Mouse (Mus musculus) MEL (cell line): ENCODE measurements around the gene Stk11. TPM values are rescaled to one million over a fixed set of nuclear protein-coding genes. Genes with fewer than 3 reads are reported as not detected.

Experiments
- DNase-seq: peaks from one replicate; pipeline ENCODE4 v3.0.0; 2011; ENCODE audit warnings: low read depth, low spot score
- H3K27ac ChIP-seq: 2 replicates; pipeline ENCODE4 v1.5.1; 2012; ENCODE audit warnings: low read depth, mild to moderate bottlenecking, control low read depth, low read length, moderate library complexity; ENCODE audit not compliant: control insufficient read depth
- H3K27me3 ChIP-seq, 2 experiments: fragments of 150-350 bp in 1 of 2; sonication (generic) in 1 of 2; 2 replicates each; pipeline ENCODE4 v1.6.1; 2012; ENCODE audit warnings: low read length in 2 of 2, mild to moderate bottlenecking in 2 of 2, improper control_type of control experiment in 1 of 2, moderate library complexity in 1 of 2; ENCODE audit not compliant: insufficient read depth in 2 of 2, control insufficient read depth in 1 of 2
- H3K36me3 ChIP-seq, 2 experiments: 2 replicates each; pipeline ENCODE4 v1.6.1; 2012 to 2014; ENCODE audit warnings: low read length in 2 of 2, improper control_type of control experiment in 1 of 2, inconsistent platforms in 1 of 2, mild to moderate bottlenecking in 1 of 2; ENCODE audit not compliant: insufficient read depth in 2 of 2, control insufficient read depth in 1 of 2
- H3K4me1 ChIP-seq, 2 experiments: fragments of 150-350 bp in 1 of 2; sonication (generic) in 1 of 2; 2 replicates each; pipeline ENCODE4 v1.6.1; 2012; ENCODE audit warnings: low read length in 2 of 2, improper control_type of control experiment in 1 of 2, mild to moderate bottlenecking in 1 of 2; ENCODE audit not compliant: insufficient read depth in 2 of 2, control insufficient read depth in 1 of 2
- H3K4me3 ChIP-seq, 2 experiments: fragments of 150-350 bp in 1 of 2; sonication (generic) in 1 of 2; 2 replicates each; pipeline ENCODE4 v1.5.1; 2012; ENCODE audit warnings: low read depth in 2 of 2, low read length in 2 of 2, mild to moderate bottlenecking in 2 of 2, moderate library complexity in 2 of 2, control low read depth in 1 of 2, improper control_type of control experiment in 1 of 2; ENCODE audit not compliant: control insufficient read depth in 1 of 2, insufficient read depth in 1 of 2
- H3K79me2 ChIP-seq: 2 replicates; pipeline ENCODE4 v1.6.1; 2012; ENCODE audit warnings: mild to moderate bottlenecking, low read length, moderate library complexity; ENCODE audit not compliant: control insufficient read depth, poor library complexity, insufficient read depth
- H3K9ac ChIP-seq: 2 replicates; pipeline ENCODE4 v1.6.1; 2012; ENCODE audit warnings: low read depth, mild to moderate bottlenecking, control low read depth, low read length, moderate library complexity; ENCODE audit not compliant: control insufficient read depth, poor library complexity, severe bottlenecking
- H3K9me3 ChIP-seq: fragments of 150-350 bp; sonication (generic); replicated peaks from 2 replicates; pipeline ENCODE4 v1.6.1; 2012; ENCODE audit warnings: mild to moderate bottlenecking, low read length, improper control_type of control experiment, moderate library complexity; ENCODE audit not compliant: insufficient read depth
- BHLHE40 ChIP-seq: IDR thresholded peaks from 2 replicates; pipeline ENCODE4 v1.6.1; 2012; ENCODE audit warnings: low read depth, mild to moderate bottlenecking, inconsistent platforms, low read length, improper control_type of control experiment, borderline replicate concordance
- CHD1 ChIP-seq: IDR thresholded peaks from 2 replicates; pipeline ENCODE4 v1.6.1; 2012; ENCODE audit warnings: low read depth, mild to moderate bottlenecking, inconsistent platforms, low read length, improper control_type of control experiment
- CHD2 ChIP-seq: IDR thresholded peaks from 2 replicates; pipeline ENCODE4 v1.6.1; 2011; ENCODE audit warnings: low read length, improper control_type of control experiment
- CTCF ChIP-seq, 3 experiments: IDR thresholded peaks in 2 of 3; conservative IDR thresholded peaks in 1 of 3; 2 replicates each; pipeline ENCODE4 v1.5.1; 2011 to 2012; ENCODE audit warnings: low read length in 3 of 3, low read depth in 2 of 3, mild to moderate bottlenecking in 2 of 3, improper control_type of control experiment in 1 of 3, inconsistent platforms in 1 of 3, mixed read lengths in 1 of 3, moderate library complexity in 1 of 3; ENCODE audit not compliant: control insufficient read depth in 1 of 3, insufficient read depth in 1 of 3, poor library complexity in 1 of 3, severe bottlenecking in 1 of 3
- E2F4 ChIP-seq: IDR thresholded peaks from 2 replicates; pipeline ENCODE4 v1.6.1; 2011; ENCODE audit warnings: low read depth, low read length, improper control_type of control experiment, borderline replicate concordance
- ELF1 ChIP-seq: IDR thresholded peaks from 2 replicates; pipeline ENCODE4 v1.6.1; 2014; ENCODE audit warnings: low read depth, mild to moderate bottlenecking, inconsistent platforms, low read length, improper control_type of control experiment, moderate library complexity
- EP300 ChIP-seq, 2 experiments: IDR thresholded peaks; 2 replicates each; pipeline ENCODE4 v1.6.1; 2011; ENCODE audit warnings: improper control_type of control experiment in 2 of 2, low read length in 2 of 2, low read depth in 1 of 2, mild to moderate bottlenecking in 1 of 2
- ETS1 ChIP-seq: IDR thresholded peaks from 2 replicates; pipeline ENCODE4 v1.6.1; 2012; ENCODE audit warnings: low read depth, mild to moderate bottlenecking, inconsistent platforms, low read length, improper control_type of control experiment, moderate library complexity
- GABPA ChIP-seq: IDR thresholded peaks from 2 replicates; pipeline ENCODE4 v1.6.1; 2012; ENCODE audit warnings: low read depth, mild to moderate bottlenecking, inconsistent platforms, low read length, improper control_type of control experiment, moderate library complexity
- GATA1 ChIP-seq: IDR thresholded peaks from 2 replicates; pipeline ENCODE4 v1.6.1; 2011; ENCODE audit warnings: low read depth, low read length, improper control_type of control experiment
- HCFC1 ChIP-seq: IDR thresholded peaks from 2 replicates; pipeline ENCODE4 v1.6.1; 2012; ENCODE audit warnings: low read depth, mild to moderate bottlenecking, inconsistent platforms, low read length, improper control_type of control experiment, moderate library complexity
- JUND ChIP-seq: IDR thresholded peaks from 2 replicates; pipeline ENCODE4 v1.6.1; 2011; ENCODE audit warnings: low read depth, mild to moderate bottlenecking, improper control_type of control experiment, low read length
- MAFK ChIP-seq: IDR thresholded peaks from 2 replicates; pipeline ENCODE4 v1.6.1; 2011; ENCODE audit warnings: low read depth, mild to moderate bottlenecking, low read length, improper control_type of control experiment, borderline replicate concordance
- MAZ ChIP-seq: IDR thresholded peaks from 2 replicates; pipeline ENCODE4 v1.6.1; 2012; ENCODE audit warnings: low read depth, mild to moderate bottlenecking, inconsistent platforms, low read length, improper control_type of control experiment
- MXI1 ChIP-seq: IDR thresholded peaks from 2 replicates; pipeline ENCODE4 v1.6.1; 2011; ENCODE audit warnings: mild to moderate bottlenecking, low read depth, low read length, improper control_type of control experiment
- MYB ChIP-seq: IDR thresholded peaks from 2 replicates; pipeline ENCODE4 v1.6.1; 2011; ENCODE audit warnings: mild to moderate bottlenecking, low read depth, low read length, improper control_type of control experiment
- NELFE ChIP-seq: IDR thresholded peaks from 2 replicates; pipeline ENCODE4 v1.6.1; 2011; ENCODE audit warnings: low read depth, low read length, improper control_type of control experiment
- NRF1 ChIP-seq: IDR thresholded peaks from 2 replicates; pipeline ENCODE4 v1.6.1; 2014; ENCODE audit warnings: low read depth, mild to moderate bottlenecking, inconsistent platforms, low read length, improper control_type of control experiment, moderate library complexity; ENCODE audit not compliant: poor library complexity, insufficient read depth, severe bottlenecking
- POLR2A ChIP-seq, 2 experiments: IDR thresholded peaks; 2 replicates each; pipeline ENCODE4 v1.6.1; 2011 to 2012; ENCODE audit warnings: low read length in 2 of 2, mild to moderate bottlenecking in 2 of 2, control low read depth in 1 of 2, improper control_type of control experiment in 1 of 2, low read depth in 1 of 2, moderate library complexity in 1 of 2; ENCODE audit not compliant: control insufficient read depth in 1 of 2, insufficient read depth in 1 of 2, poor library complexity in 1 of 2
- POLR2AphosphoS2 ChIP-seq: IDR thresholded peaks from 2 replicates; pipeline ENCODE4 v1.6.1; 2011; ENCODE audit warnings: low read length, improper control_type of control experiment
- POLR2AphosphoS5 ChIP-seq: IDR thresholded peaks from 2 replicates; pipeline ENCODE4 v1.6.1; 2012; ENCODE audit warnings: low read depth, borderline replicate concordance, mild to moderate bottlenecking, inconsistent platforms, low read length, moderate library complexity, mixed read lengths
- RAD21 ChIP-seq: IDR thresholded peaks from 2 replicates; pipeline ENCODE4 v1.6.1; 2011; ENCODE audit warnings: mild to moderate bottlenecking, low read depth, low read length, improper control_type of control experiment
- RCOR1 ChIP-seq: IDR thresholded peaks from 2 replicates; pipeline ENCODE4 v1.6.1; 2012; ENCODE audit warnings: low read depth, mild to moderate bottlenecking, inconsistent platforms, low read length, improper control_type of control experiment
- SIN3A ChIP-seq: IDR thresholded peaks from 2 replicates; pipeline ENCODE4 v1.6.1; 2012; ENCODE audit warnings: low read length, improper control_type of control experiment, inconsistent platforms
- SMC3 ChIP-seq: IDR thresholded peaks from 2 replicates; pipeline ENCODE4 v1.6.1; 2011; ENCODE audit warnings: low read depth, low read length, improper control_type of control experiment
- TAL1 ChIP-seq: IDR thresholded peaks from 2 replicates; pipeline ENCODE4 v1.6.1; 2012; ENCODE audit warnings: mild to moderate bottlenecking, inconsistent platforms, low read length, moderate library complexity, mixed read lengths
- TBP ChIP-seq: IDR thresholded peaks from 2 replicates; pipeline ENCODE4 v1.8.0; 2011; ENCODE audit warnings: low read depth, low read length, improper control_type of control experiment
- TCF12 ChIP-seq: IDR thresholded peaks from 2 replicates; pipeline ENCODE4 v1.6.1; 2014; ENCODE audit warnings: low read depth, mild to moderate bottlenecking, inconsistent platforms, low read length, improper control_type of control experiment, moderate library complexity
- USF1 ChIP-seq: IDR thresholded peaks from 2 replicates; pipeline ENCODE4 v1.6.1; 2014; ENCODE audit warnings: low read depth, mild to moderate bottlenecking, inconsistent platforms, low read length, improper control_type of control experiment, moderate library complexity
- ZC3H11A ChIP-seq: IDR thresholded peaks from 2 replicates; pipeline ENCODE4 v1.6.1; 2012; ENCODE audit warnings: low read depth, mild to moderate bottlenecking, inconsistent platforms, low read length, improper control_type of control experiment
- ZMIZ1 ChIP-seq: IDR thresholded peaks from 2 replicates; pipeline ENCODE4 v1.6.1; 2012; ENCODE audit warnings: low read depth, mild to moderate bottlenecking, inconsistent platforms, low read length, improper control_type of control experiment, moderate library complexity
- polyA plus RNA-seq, 2 experiments: library from polyadenylated mRNA; stranded (reverse) in 1 of 2; unstranded in 1 of 2; fragments of >175 nt in 1 of 2; fragments of >200 nt in 1 of 2; gene quantifications; 2 replicates each; pipeline versions ENCODE4 v1.2.1 to v1.2.4; 2012; ENCODE audit warnings: low replicate concordance in 2 of 2, low read depth in 1 of 2; ENCODE audit not compliant: insufficient read length in 2 of 2, insufficient read depth in 1 of 2, missing spikeins in 1 of 2
- total RNA-seq: library from RNA; depleted of rRNA; stranded (reverse); fragments of 300-350 nt; gene quantifications from 2 replicates; pipeline ENCODE4 v1.2.3, GENCODE M21; 2012

Gene Stk11
- total and polyA plus RNA-seq, 3 experiments: 108 to 188 TPM; not detected in 1

DNA sequence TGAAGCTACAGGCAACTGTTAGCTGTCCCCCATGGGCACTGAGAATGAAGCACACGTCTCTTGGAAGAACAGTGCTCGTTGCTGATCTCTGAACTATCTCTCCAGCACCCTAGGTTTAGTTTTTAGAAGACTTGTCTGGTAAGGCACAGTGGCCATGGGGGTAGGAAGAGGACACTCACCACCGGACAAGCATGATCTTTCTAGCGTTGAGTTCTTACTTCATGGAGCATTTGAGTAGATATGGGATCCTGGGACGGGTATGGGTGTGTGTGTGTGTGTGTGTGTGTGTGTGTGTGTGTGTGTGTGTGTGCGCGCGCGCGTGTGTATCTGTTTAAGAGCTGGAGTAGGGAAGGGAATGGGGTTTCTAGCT lies 25.0 kb downstream of the Stk11 start, which contains the start of gene Cbarp:
Cbarp (minus strand) TSS at position 170 of the 370 bp plus-strand sequence.
- peak within 1 kb of the TSS; percentile 96 for H3K27ac ChIP-seq
- H3K9ac ChIP-seq: peak within 1 kb of the TSS; percentile 89
- peaks cover 0 to 30% of the 10 kb centered on the region in 2 experiments; a peak in 3 of 4 replicates for H3K4me1 ChIP-seq
- H3K36me3 ChIP-seq: peaks cover 0 to 10% of the 10 kb centered on the region in 2 experiments; a peak in 2 of 4 replicates
- no peak for TF ChIP-seq ZC3H11A
- 0 out of 2 replicates have a peak, but pooled peaks have one; percentile 32 for TF ChIP-seq ETS1
- TF ChIP-seq, all 39 proteins: peak for 1
- H3K9me3 ChIP-seq: no peaks in the 10 kb centered on the region
- H3K27me3 ChIP-seq: no peaks in the 10 kb centered on the region
- H3K4me3 ChIP-seq: peak within 1 kb of the TSS; percentile 77 to 80
- peak; percentile 76 for DNase-seq
- H3K79me2 ChIP-seq: peaks cover 29% of the 10 kb centered on the region

DNA sequence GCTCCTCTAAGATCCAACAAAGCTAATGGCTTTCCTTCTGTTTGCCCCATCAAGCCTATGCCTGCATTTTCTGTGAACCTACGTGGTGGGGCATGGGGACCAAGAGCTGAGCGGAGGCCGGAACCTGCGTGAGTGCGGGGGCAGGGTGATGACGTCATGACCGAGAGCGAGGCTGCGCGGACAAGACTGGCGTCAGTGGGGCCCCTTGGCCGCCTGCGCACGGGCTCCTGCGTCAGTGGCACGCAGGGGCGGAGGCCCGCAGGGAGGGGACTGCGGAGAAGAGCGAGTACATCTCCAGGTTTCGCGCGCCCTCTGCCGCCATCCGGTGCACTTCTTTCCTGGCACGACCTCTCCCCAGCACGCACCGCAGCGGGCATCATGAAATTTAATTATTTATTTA lies 25.6 kb downstream of the Stk11 start:
- peak overlapping the region; percentile 89 for H3K9ac ChIP-seq
- peaks cover 0 to 34% of the 10 kb centered on the region in 2 experiments; a peak in 3 of 4 replicates for H3K4me1 ChIP-seq
- peaks cover 29% of the 10 kb centered on the region for H3K79me2 ChIP-seq
- peak; percentile 99 for DNase-seq
- H3K36me3 ChIP-seq: peaks cover 0 to 16% of the 10 kb centered on the region in 2 experiments; a peak in 2 of 4 replicates
- no peaks in the 10 kb centered on the region for H3K27me3 ChIP-seq
- no peaks in the 10 kb centered on the region for H3K9me3 ChIP-seq
- peak overlapping the region; percentile 74 to 80 for H3K4me3 ChIP-seq
- H3K27ac ChIP-seq: peak overlapping the region; percentile 96
- no peak for TF ChIP-seq TAL1
- TF ChIP-seq POLR2A (IDR thresholded peaks at IDR 0.05; ENCODE audit: control insufficient read depth in 1 of 2, insufficient read depth in 1 of 2, low read depth in 1 of 2, low read length in 2 of 2, poor library complexity in 1 of 2): peak; percentile 10 to 86; a peak in 2 of 4 replicates
- TF ChIP-seq BHLHE40: peak; percentile 77
- peak; percentile 63; the same call in 1 of the 2 replicates for TF ChIP-seq TBP
- peak; percentile 92 for TF ChIP-seq NRF1
- TF ChIP-seq CHD1: 0 out of 2 replicates have a peak, but pooled peaks have one; percentile 64
- peak; percentile 80; the same call in 1 of the 2 replicates for TF ChIP-seq GABPA
- TF ChIP-seq SMC3: peak; percentile 67
- TF ChIP-seq RAD21: peak; percentile 77
- no peak for TF ChIP-seq MYB
- no peak for TF ChIP-seq GATA1
- TF ChIP-seq MXI1: peak; percentile 87
- no peak; the same call in 1 of the 2 replicates for TF ChIP-seq CHD2
- TF ChIP-seq ETS1: peak; percentile 88
- TF ChIP-seq E2F4: peak; percentile 74; the same call in 1 of the 2 replicates
- no peak for TF ChIP-seq RCOR1
- TF ChIP-seq POLR2AphosphoS5: no peak
- peak; percentile 92 for TF ChIP-seq HCFC1
- TF ChIP-seq CTCF (IDR thresholded peaks at IDR 0.05 in 2 of 3, conservative IDR thresholded peaks at IDR 0.05 in 1 of 3; ENCODE audit: control insufficient read depth in 1 of 3, insufficient read depth in 1 of 3, low read depth in 2 of 3, low read length in 3 of 3, poor library complexity in 1 of 3, severe bottlenecking in 1 of 3): peak in 2 of 3 experiments; percentile 78 to 81; a peak in 5 of 6 replicates
- 0 out of 2 replicates have a peak, but pooled peaks have one; percentile 24 for TF ChIP-seq USF1
- TF ChIP-seq POLR2AphosphoS2: peak; percentile 97
- peak in 1 of 2 experiments; percentile 37; a peak in 1 of 4 replicates for TF ChIP-seq EP300 (IDR thresholded peaks at IDR 0.05; ENCODE audit: low read depth in 1 of 2, low read length in 2 of 2)
- peak; percentile 89 for TF ChIP-seq NELFE
- peak; percentile 98 for TF ChIP-seq MAZ
- TF ChIP-seq ZC3H11A: peak; percentile 68
- TF ChIP-seq TCF12: peak; percentile 61
- peak; percentile 84 for TF ChIP-seq ELF1
- TF ChIP-seq JUND: peak; percentile 30; the same call in 1 of the 2 replicates
- peak; percentile 65; the same call in 1 of the 2 replicates for TF ChIP-seq ZMIZ1
- no peak for TF ChIP-seq MAFK
- peak; percentile 93 for TF ChIP-seq SIN3A
